Mouse (Mus musculus) megakaryocyte, embryonic 14.5 days (primary cell): ENCODE results near the gene Nrp2. TPM values are rescaled to one million over a fixed set of nuclear protein-coding genes. Genes with fewer than 3 reads are reported as not detected.

Source experiments
- H3K27me3 ChIP-seq: replicated peaks from 2 replicates; pipeline ENCODE3; 2012; ENCODE audit warnings: inconsistent platforms
- H3K36me3 ChIP-seq: replicated peaks from 2 replicates; pipeline ENCODE3; 2012; ENCODE audit warnings: low read length, inconsistent platforms, mixed read lengths
- H3K4me1 ChIP-seq: 2 replicates; pipeline ENCODE4 v1.6.1; 2012; ENCODE audit warnings: inconsistent platforms
- H3K4me3 ChIP-seq: replicated peaks from 2 replicates; pipeline ENCODE3; 2012; ENCODE audit warnings: moderate library complexity, mild to moderate bottlenecking, inconsistent platforms
- H3K9me3 ChIP-seq: 2 replicates; pipeline ENCODE4 v1.6.1; 2012; ENCODE audit warnings: inconsistent platforms
- FLI1 ChIP-seq: IDR thresholded peaks from 2 replicates; pipeline ENCODE4 v1.6.1; 2012; ENCODE audit warnings: low read length, inconsistent platforms, mixed read lengths
- GATA1 ChIP-seq: IDR thresholded peaks from 3 replicates; pipeline ENCODE4 v1.6.1; 2012; ENCODE audit warnings: mixed read lengths, low read length, inconsistent platforms, borderline replicate concordance
- polyA plus RNA-seq: library from polyadenylated mRNA; stranded (reverse); fragments of >175 nt; gene quantifications from 2 replicates; pipeline ENCODE4 v1.2.3, GENCODE M21; 2012; ENCODE audit warnings: low replicate concordance; ENCODE audit not compliant: insufficient read depth

Gene Nrp2
- polyA plus RNA-seq, 1 experiment, result 3.2 TPM

GRCm38 (mm10) chr1:62750408-62751008 is 47.4 kb downstream of the Nrp2 start:
- Histone ChIP-seq H3K36me3 (no peaks in the 10 kb centered on the region), H3K27me3 (no peaks in the 10 kb centered on the region), H3K4me3 (peak overlapping the region; percentile 72), H3K9me3 (no peaks in the 10 kb centered on the region), H3K4me1 (peaks cover 22% of the 10 kb centered on the region)
- no peak for TF ChIP-seq GATA1
- no peak for TF ChIP-seq FLI1

GRCm38 (mm10) chr1:62751011-62752006 is 48.2 kb downstream of the Nrp2 start:
- H3K4me1 ChIP-seq, result peaks cover 22% of the 10 kb centered on the region

GRCm38 (mm10) chr1:62752055-62752454 is 49.0 kb downstream of the Nrp2 start:
- no peaks in the 10 kb centered on the region for H3K9me3 ChIP-seq
- no peaks in the 10 kb centered on the region for H3K36me3 ChIP-seq
- H3K27me3 ChIP-seq, result no peaks in the 10 kb centered on the region
- no peak overlapping the region for H3K4me3 ChIP-seq
- TF ChIP-seq FLI1 (no peak), GATA1 (no peak)
- H3K4me1 ChIP-seq, result peaks cover 22% of the 10 kb centered on the region

More at GRCm38 (mm10) chr1:62751011-62752006, 48.2 kb downstream of the Nrp2 start:
- Histone ChIP-seq H3K9me3 (no peaks in the 10 kb centered on the region), H3K36me3 (no peaks in the 10 kb centered on the region), H3K27me3 (no peaks in the 10 kb centered on the region), H3K4me3 (peak overlapping the region; percentile 48)
- TF ChIP-seq GATA1 (no peak), FLI1 (no peak)

- Histone ChIP-seq H3K36me3 (no peaks in the 10 kb centered on the region), H3K4me1 (peaks cover 22% of the 10 kb centered on the region), H3K9me3 (no peaks in the 10 kb centered on the region), H3K27me3 (no peaks in the 10 kb centered on the region), H3K4me3 (no peak overlapping the region)
- TF ChIP-seq FLI1, result no peak
- TF ChIP-seq GATA1, result no peak
These were observed 49.7 kb downstream of the Nrp2 start for GRCm38 (mm10) chr1:62752661-62753333.

GRCm38 (mm10) chr1:62754066-62754835 is 51.2 kb downstream of the Nrp2 start:
- Histone ChIP-seq H3K27me3 (no peaks in the 10 kb centered on the region), H3K9me3 (no peaks in the 10 kb centered on the region), H3K4me3 (no peak overlapping the region), H3K36me3 (no peaks in the 10 kb centered on the region), H3K4me1 (peaks cover 22% of the 10 kb centered on the region)
- TF ChIP-seq GATA1, result no peak
- TF ChIP-seq FLI1, result no peak

GRCm38 (mm10) chr1:62760086-62760485 is 57.0 kb downstream of the Nrp2 start:
- H3K4me3 ChIP-seq, result peak overlapping the region; percentile 79
- peaks cover 4% of the 10 kb centered on the region for H3K27me3 ChIP-seq
- no peak for TF ChIP-seq GATA1
- TF ChIP-seq FLI1, result no peak
- peaks cover 8% of the 10 kb centered on the region; the same call in 1 of the 2 replicates for H3K4me1 ChIP-seq
- H3K36me3 ChIP-seq, result no peaks in the 10 kb centered on the region
- H3K9me3 ChIP-seq, result no peaks in the 10 kb centered on the region

GRCm38 (mm10) chr1:62760565-62760964 is 57.5 kb downstream of the Nrp2 start:
- TF ChIP-seq FLI1 (no peak), GATA1 (no peak)
- Histone ChIP-seq H3K4me1 (peaks cover 8% of the 10 kb centered on the region; the same call in 1 of the 2 replicates), H3K36me3 (no peaks in the 10 kb centered on the region), H3K27me3 (peaks cover 8% of the 10 kb centered on the region), H3K4me3 (no peak overlapping the region), H3K9me3 (no peaks in the 10 kb centered on the region)

- TF ChIP-seq GATA1 (no peak), FLI1 (no peak)
- Histone ChIP-seq H3K9me3 (no peaks in the 10 kb centered on the region), H3K4me1 (peaks cover 8% of the 10 kb centered on the region; the same call in 1 of the 2 replicates), H3K4me3 (no peak overlapping the region), H3K36me3 (no peaks in the 10 kb centered on the region), H3K27me3 (peaks cover 8% of the 10 kb centered on the region)
These were observed 60.7 kb downstream of the Nrp2 start for GRCm38 (mm10) chr1:62763779-62764178.

GRCm38 (mm10) chr1:62765171-62765570 is 62.1 kb downstream of the Nrp2 start:
- TF ChIP-seq FLI1, result no peak
- TF ChIP-seq GATA1, result no peak
- Histone ChIP-seq H3K9me3 (no peaks in the 10 kb centered on the region), H3K4me1 (peaks cover 5% of the 10 kb centered on the region; the same call in 1 of the 2 replicates)

More at GRCm38 (mm10) chr1:62765171-62765570, 62.1 kb downstream of the Nrp2 start:
- H3K4me3 ChIP-seq, result no peak overlapping the region
- peaks cover 8% of the 10 kb centered on the region for H3K27me3 ChIP-seq
- H3K36me3 ChIP-seq, result no peaks in the 10 kb centered on the region
